Mouse (Mus musculus) layer of hippocampus, adult 11-12 months (tissue): Measurements from ENCODE around the gene Stc2.

Experiments used
- DNase-seq: peaks from one replicate; pipeline ENCODE4 v3.0.0; 2022; ENCODE audit warnings: low spot score

The Stc2 gene

GRCm38 (mm10) chr11:31369648-31370286, at the start of gene Stc2:
Gene Stc2, minus strand, starts transcription at chr11:31370074.
- peak; percentile 37 for DNase-seq

- DNase-seq: no peak
Observed at GRCm38 (mm10) chr11:31417071-31417470, 47.2 kb upstream of the Stc2 start.

GRCm38 (mm10) chr11:31412376-31412775, 42.5 kb upstream of the Stc2 start:
- DNase-seq: no peak

DNA sequence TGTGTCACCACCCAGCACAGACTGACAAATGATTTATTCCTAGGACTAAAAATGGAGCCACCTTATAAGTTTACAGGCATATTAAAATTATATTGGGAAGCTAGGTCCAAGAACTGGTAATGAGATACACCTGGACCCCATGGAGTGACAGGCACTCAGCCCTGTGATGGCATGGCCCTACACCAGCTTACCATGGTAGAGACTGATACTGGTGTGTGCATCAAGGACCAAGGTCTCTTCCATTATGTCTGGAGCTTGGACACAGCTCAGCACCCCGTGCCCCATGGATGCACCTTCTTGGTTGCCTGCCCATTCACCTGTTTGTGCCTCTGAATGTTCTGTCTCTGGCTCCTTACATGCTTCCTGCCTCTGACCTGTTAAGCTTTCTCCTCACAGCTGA, 36.9 kb upstream of the Stc2 start:
- no peak for DNase-seq

- no peak for DNase-seq
Observed at GRCm38 (mm10) chr11:31403080-31403479, 33.2 kb upstream of the Stc2 start.

DNA sequence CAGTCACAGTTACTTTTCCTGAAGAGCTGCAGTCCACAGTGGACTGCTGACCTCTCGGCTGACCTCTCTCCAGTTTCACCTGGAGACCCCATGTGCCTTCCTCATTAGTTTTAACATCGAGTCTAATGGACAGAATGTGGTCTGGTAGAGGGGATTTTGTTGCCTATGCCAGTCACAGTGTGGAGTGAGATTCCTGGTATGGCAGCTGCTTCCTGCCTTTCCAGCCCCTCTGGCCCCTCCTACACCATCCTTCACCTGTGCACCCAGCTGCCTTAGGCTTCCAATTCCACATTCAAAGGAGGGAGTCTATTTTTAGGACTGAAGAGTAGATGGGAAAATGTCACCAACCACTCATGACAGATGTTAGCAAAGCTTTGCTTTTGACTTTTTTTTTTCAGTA, 28.7 kb upstream of the Stc2 start:
- no peak for DNase-seq

GRCm38 (mm10) chr11:31396638-31397417, 27.0 kb upstream of the Stc2 start:
- no peak for DNase-seq

- no peak for DNase-seq
Observed at GRCm38 (mm10) chr11:31394026-31394425, 24.2 kb upstream of the Stc2 start.

GRCm38 (mm10) chr11:31392340-31392739, 22.5 kb upstream of the Stc2 start:
- DNase-seq: no peak

GRCm38 (mm10) chr11:31388890-31389289, 19.0 kb upstream of the Stc2 start:
- DNase-seq: no peak

DNA sequence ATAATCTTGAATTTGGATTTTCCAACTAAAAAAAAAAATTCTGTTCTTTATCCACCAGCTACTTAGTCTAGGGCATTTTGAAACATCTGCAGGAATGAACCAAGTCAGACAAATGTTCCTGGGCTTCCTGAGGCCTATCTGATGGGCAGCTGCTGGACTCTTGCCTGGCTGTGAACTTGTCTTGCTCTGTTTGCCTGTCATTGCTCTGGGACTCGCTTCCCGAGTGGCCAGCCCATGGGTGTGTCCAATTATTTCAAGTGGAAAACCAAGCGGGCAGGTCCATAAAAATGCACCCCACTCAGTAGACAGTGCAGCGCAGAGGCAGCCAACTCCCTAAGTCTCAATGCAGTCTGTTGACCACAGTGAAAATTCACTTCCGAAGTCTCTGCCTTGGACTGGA, 17.7 kb upstream of the Stc2 start:
- no peak for DNase-seq

DNA sequence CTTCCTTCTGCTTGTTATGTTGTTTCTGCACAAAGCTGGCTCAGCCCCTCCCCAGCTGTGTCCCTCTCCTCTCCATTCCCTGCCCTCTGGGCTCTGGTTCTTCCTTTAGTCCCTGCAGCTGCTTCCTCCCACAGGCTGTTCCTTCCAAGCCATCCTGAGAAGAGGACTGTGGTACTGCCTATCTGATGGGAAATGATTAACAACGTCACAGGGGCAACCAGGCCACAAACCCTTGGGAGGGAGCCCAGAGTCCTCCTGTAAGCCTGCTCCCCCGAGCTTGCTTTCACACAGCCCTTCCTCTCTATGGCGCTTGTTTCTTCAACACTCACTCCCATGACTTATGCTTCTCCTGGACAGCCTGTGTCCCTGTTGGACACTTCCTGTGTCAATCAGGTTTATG, 16.7 kb upstream of the Stc2 start:
- DNase-seq: no peak

DNA sequence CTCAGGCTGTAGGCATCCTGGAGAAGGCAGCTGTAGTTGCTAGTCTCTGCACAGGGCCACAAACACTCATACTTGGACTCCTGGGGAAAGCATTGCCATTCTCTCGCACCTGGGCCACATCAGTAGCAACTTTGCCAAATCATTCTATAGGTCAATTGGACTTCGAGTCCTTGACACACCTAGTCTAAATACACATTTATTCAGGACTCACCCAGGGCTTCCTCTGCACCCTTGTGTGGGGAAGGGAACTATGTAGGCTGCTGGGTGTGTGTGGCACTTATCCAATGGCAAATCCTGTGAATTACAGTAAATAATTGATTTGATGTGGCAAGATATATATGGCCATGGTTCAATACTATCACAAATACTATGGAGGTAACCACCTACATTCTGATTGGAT, 14.1 kb upstream of the Stc2 start:
- DNase-seq: no peak

DNA sequence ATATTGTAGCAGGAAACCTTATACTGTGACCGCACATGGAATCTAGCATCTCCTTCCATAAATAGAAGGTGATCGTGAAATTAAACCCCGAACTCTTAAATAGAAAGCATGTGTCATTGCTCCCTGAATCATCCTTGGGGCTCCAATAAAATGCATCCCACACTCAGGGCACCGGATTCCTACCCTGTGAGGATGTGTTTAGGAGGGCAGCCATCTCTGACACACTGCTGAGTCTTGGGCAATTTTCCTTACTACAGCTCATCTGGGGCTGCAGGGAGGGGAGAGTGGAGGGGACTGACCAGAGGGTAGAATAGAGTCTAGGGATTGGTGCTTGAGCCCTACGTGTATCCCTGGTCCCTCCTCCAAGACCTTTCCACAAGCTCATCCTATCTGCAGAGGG, 12.3 kb upstream of the Stc2 start:
- no peak for DNase-seq

DNA sequence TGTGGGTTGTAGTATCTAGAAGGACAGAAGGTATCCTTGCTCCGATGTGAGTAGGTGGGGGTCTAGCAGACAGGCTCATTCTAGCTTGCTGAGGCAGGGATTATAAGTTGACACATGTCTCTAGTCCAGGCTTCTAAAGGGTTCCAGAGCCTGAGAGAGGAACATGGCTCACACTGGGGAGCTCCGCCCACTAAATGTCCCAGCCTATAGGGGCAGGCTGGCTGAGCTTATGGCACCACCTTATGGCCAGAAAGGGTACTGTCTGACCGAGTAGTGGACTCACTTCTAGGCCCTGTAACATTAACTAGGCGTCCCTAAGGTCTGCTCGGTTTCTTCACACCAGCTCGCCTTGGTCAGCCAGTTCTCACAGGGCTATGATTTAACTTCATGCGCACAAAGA, 3.6 kb upstream of the Stc2 start:
- DNase-seq: peak; percentile 12

GRCm38 (mm10) chr11:31372206-31372605, 2.3 kb upstream of the Stc2 start:
- no peak for DNase-seq

GRCm38 (mm10) chr11:31371256-31371838, 1.5 kb upstream of the Stc2 start:
- no peak for DNase-seq

GRCm38 (mm10) chr11:31370436-31371230, 759 bp upstream of the Stc2 start:
- DNase-seq: no peak

DNA sequence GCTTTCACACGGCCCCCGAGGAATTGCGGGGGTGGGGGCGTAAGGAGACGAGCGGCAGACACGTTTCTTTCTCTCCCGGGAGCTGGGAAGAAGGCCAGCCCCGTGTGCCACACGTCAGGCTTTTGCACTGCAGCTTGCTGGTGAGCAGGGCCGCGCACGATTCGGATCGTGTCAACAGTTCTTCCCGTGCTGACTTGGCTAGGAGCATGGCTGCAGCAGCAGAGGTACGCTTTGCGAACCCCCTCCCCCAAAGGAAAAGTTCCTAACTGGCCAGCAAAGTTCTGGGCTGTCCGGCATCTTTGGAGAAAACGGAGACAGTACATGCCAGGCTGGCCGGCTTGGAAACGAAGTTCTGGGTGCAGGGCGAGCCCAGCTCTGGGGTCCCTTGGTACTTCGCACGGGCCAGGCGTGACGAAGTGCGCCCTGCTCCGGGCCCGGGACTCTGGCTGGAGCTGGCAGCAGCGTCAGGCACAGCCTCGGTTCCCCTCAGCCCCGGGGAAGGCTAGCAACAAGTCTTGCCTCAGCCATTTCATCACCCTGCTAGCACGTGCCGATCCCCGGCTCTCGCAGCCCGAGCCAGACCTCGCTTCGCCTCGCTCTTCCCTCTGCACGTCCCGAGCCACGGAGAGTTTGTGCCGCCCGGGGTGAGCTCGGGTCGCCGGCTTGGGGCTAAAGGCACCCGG, 768 bp downstream of the Stc2 start:
- peak; percentile 24 for DNase-seq

GRCm38 (mm10) chr11:31368252-31368964, 1.5 kb downstream of the Stc2 start:
- no peak for DNase-seq

DNA sequence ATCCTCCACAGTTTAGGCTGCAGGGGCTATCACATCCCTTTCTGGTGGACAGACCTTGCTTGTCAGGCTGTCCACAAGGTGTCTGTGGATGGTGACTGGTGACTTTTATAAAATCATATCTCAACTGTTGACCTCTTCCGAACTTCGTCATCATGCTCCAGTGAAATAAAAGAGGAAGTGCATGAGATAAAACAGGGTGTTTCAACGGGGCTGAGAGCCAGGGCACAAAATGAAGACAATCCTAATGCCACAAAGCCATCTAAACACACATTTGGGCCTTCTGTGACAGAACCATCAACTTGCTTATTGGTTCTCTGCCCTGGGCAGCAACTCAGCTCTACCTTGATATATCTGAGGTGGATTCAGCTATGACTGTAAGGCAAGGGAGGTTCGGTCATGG, 3.0 kb downstream of the Stc2 start:
- DNase-seq: no peak
